Mouse (Mus musculus) thymus, adult 18-20 months (tissue): ENCODE results near the gene Ferd3l.

Experiments used
- DNase-seq, 2 experiments: peaks; one replicate each; pipeline ENCODE4 v3.0.0; 2022; ENCODE audit warnings: mixed read lengths in 2 of 2

Ferd3l gene

DNA sequence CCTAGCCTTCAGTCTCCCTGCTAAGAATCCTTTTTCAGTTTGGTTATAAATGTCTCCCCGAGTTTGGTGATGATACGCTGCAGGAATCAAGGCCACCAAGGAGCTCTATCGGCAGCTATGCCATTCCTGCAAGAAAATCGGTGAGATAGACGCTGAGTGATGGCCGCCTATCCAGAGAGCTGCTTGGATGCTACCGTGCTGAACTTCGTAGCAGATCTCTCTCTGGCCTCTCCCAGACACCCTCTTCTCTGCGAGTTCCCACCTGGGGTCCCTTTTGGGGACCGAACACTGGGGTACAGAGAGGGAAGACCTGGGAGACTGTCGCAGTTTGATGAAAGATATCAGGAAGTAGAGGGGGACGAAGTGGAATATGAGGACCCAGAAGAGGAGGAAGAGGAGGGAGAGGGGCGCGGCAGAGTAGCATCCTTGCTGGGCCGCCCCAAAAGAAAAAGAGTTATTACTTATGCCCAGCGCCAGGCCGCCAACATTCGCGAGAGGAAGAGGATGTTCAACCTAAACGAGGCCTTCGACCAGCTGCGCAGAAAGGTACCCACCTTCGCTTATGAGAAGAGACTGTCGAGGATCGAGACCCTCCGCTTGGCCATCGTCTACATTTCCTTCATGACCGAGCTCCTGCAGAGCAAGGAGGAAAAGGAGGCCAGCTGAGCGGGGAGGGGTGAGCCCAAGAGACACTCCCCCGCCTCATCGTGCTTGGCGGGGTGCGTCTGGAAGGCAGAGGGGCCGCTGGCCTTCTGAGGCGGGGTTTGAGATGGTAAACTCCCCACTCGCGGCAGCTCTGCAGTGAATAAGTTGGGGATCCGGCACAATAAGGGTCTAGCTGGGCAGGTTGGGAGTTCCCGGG is at the start of gene Ferd3l:
Ferd3l (plus strand) TSS at position 95 of the 862 bp plus-strand sequence.
- DNase-seq: no peak

DNA sequence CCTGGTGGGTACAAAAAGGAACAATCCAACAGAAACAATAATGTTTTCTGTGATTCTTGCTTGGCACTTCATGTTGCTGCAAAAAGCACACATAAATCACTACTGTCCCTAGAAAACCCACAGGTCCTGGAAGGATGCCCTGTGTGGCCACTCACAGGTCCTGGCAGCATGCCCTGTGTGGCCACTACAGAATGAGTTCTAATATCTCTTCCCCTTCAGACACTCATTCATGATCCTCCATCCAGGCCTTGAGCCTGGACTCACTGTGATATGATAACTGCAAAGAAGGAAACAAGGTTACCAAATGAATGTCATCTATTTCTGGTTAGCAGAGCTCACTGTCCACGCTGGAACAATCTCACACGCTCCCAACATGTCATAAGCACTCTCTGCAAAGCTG is 34.3 kb upstream of the Ferd3l start:
- DNase-seq: no peak

DNA sequence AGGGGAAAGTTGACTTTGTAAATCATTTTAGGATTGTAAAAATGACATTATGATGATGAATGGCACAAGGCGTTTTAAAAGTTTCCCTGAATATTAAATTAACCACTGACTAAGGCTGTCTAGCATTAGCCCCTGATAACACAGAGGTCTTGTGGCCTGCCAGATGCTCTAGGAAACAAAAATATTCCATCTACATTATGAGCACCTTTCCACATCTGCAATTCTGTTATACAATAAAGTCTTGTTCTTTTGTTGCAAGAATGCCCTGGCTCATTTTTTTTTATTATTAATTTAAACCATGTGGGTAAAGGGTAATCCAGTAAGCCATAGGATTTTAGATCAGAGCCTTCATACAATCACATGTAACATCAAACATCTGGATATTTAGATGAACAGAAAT is 33.6 kb upstream of the Ferd3l start:
- DNase-seq: no peak

DNA sequence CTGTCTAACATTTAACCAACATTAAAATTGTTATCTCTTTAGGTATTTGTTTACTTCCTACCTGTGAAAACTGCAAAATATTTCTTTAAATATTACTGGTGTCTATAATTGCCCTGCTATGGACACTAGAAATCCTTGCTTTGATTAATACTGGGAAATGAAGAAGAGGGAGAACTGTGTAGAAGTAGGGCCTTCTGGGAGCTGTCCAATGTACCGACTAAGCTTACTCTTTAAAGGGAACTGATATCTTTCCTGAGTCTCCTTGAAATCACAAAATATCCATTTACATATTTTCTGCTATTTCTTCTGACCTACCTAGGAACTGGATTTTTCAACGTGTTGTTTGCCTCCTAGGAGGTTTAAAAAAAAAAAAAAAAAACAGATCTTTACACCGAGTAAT is 1.5 kb upstream of the Ferd3l start:
- DNase-seq: no peak

DNA sequence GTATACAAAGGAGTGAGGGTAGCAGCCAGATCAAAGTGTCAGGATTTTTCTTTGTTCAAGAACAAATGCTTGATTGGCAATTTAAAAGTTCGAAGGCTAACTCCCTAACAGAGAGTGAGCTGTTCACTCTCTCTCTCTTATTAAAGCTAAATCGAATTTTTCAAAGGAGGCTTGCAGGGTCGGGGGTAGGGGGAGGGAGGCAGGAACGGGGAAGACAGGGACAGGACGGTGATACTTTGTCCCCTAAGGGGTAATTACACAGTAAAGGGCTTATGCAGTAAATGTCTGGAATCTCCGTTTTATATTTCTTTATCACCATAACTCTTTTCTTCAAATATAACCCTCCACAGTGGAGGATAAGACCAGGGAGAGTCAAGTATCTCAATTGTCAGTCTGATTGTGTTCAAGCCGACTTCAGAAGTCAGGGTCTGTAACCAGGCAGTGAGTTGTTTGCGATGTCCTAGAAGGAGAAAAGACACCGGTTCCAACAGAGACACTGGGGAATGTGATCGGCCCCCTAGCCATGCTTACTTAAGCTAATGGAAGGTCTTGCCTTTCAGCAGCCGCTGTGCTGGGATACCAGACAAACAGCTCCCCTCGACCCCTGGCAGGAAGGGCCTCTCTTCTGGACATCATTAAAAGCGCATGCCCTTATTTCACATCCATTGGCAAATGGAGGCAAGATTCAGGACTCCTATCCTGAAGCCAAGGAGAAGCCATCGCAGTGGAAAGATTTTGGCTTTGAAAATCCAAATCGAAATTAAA is 709 bp upstream of the Ferd3l start:
- no peak for DNase-seq

DNA sequence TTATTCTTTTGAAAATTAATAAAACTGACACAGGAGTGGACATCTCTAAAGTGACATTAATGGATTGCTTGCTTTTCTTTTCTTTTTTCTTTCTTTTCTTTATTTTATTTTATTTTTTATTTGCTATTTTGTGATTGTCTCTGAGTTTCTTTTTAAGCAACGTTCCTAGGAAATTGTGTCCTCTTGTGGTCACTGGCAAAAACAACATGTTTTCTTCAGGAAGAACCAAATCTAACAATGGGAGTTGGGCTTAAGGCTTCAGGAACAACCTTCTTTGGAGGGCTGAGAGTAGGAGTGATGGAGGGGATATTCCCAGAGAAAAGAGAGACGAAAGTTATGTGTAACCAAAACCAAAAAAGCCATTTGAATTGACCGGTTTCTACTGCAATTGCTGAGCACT is 24.6 kb downstream of the Ferd3l start:
- no peak for DNase-seq

DNA sequence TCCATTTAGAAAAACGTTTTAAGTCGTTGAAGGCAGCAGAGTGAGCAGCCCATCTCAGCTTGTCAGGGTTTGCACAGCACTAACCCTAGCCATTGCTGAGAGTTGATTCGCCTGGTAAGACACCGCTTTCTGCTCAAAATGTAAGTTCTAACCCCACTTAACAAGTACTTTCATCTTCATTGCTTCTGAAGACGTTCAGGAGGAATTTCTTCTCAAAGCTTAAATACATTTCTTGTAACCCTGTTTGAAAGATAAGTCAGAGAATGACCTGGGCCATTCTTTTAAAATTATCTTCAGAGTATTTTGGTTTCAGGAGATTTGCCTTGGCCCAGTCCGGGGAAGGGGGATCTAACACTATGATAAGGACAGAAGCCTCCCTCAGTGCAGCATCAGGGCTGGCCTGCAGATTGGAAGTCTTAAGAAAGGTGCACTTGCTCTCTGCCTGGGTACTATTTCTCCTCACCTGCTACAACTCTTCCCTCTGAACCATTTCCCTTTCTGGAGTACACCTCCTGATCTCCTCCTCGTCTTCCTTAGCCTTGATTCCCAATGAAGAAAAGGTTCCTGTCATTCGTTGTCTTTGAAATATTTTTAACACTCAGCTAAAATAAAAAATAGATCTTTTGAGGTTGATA is 26.8 kb downstream of the Ferd3l start:
- DNase-seq: no peak

DNA sequence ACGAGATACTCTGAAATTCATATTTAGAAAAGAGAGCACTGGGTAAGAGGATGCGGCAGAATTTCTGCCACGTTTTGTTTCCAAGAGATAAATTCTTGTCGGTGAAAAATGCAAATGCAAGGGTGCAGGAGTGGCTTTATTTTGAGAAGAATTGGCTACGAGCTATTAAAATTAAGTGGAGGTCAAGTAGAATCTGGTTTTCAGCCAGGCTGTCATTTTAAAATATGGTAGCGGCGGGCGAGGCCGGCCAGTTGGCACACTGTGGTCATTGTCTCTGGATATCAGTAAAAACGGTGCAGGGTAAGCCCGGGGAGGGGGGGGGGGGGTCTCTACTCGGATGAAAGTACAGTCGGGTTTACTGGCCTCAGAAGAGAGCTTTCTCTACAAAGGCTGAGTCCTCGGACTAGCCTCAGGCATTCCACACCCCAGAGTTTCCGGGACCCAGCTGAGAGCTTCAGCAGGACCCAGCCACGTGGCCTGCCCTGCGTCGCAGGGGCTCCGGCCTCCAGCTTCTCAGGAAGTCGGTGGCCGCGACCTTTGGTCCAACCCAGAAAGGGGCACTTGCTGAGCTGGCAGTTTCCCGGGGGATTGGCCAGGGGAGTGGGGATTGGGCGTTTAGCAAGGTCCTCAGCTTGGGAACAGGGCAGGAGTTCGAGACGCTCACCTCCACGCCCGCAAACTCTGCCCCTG is 27.5 kb downstream of the Ferd3l start:
- DNase-seq: no peak

DNA sequence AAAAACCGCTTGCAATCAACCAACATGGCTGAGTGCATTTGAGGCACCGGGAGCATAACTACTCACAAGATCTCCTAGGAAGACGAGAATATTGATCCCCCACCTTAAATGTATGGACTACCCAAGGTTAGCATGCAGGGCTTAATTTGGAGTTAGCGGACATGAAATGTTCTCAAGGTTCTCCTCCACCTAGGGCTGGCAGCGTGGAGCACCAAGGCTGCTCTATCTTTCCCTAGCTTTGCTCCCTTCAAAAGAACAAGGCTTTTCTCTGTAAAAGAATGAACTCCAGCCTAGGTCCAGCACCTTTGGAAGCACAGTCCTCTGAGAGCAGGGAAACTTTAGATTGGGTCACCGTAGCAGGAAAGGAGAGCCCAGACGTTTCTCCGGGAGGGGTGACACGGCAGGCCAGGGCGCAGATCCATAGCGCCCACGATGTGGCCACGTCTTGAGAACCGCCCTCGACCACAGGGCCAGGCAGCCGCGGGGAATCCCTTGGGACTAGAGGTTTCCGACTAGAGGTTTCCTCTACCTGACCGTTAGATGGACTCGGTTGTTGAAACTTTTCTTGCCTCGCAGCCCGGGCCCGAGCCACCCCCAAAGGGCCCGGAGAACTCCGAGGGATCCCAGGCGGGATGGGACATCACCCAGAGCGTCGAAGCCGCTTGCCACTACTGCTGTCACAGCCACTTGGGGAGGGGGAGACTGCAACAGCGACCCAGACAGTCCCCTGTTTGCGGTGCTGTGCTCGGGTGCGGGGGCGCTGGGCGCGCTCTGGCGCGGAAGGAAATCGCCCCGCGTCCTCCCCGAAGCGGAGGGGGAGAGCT is 28.6 kb downstream of the Ferd3l start:
- DNase-seq: no peak

DNA sequence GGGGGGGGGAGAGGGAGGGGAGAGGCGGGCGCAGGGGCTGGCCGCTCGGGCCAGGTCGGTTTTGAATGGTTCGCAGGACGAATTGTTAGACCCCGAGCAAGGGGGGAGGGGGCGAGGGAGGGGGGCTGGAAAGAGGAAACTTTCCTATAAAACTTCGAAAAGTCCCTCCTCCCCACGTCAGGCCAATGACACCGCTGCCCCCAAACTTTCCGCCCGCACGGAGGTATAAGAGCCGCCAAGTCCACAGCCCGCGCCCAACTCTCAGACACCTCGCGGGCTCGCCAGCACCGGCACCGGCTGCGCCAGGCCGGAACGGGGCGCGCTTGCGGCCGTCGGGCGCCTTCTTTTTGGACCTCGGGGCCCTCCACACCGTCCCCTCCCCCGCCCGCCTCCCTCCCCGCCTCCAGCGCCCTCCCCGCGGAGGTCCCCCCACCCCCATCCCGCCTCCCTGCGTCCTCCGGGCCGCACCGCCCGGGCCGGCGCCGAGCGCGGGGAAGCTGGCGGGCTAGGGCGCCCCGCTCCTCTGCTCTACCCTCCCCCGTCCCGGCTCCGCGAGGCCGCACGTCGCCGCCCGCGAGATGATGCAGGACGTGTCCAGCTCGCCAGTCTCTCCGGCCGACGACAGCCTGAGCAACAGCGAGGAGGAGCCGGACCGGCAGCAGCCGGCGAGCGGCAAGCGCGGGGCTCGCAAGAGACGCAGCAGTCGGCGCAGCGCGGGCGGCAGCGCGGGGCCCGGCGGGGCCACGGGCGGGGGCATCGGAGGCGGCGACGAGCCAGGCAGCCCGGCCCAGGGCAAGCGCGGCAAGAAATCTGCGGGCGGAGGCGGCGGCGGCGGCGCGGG is 29.4 kb downstream of the Ferd3l start, which contains the start of gene Twist1:
Twist1 (plus strand) TSS at position 272 of the 841 bp plus-strand sequence.
- DNase-seq: no peak

DNA sequence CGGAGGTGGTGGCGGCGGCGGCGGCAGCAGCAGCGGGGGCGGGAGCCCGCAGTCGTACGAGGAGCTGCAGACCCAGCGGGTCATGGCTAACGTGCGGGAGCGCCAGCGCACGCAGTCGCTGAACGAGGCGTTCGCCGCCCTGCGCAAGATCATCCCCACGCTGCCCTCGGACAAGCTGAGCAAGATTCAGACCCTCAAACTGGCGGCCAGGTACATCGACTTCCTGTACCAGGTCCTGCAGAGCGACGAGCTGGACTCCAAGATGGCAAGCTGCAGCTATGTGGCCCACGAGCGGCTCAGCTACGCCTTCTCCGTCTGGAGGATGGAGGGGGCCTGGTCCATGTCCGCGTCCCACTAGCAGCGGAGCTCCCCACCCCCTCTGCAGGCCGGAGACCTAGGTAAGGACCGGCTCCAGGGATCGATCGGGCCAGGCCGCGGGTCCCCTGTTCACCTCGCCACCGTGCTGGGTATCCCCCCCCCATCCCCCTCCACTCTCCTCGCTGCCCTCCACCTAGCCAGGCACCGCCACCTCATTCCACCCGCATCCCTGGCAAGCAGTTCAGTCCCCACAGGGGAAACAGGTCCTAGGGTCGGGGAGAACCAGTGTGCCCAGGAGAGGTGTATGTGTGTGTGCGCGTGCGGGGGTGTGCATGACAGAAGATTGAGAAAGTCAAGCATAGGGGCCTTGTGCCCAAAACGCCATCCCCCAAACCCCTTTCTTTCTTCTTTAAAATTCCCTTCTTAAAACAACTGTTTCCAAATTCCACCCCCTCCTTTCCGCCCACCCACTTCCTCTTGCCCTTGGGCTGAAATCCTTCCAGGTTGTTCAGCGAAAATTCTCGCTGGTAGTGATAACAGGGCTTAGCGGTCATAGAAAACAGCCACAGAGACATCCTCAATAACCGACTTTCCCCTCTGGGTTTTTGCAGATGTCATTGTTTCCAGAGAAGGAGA is 30.3 kb downstream of the Ferd3l start:
- no peak for DNase-seq

DNA sequence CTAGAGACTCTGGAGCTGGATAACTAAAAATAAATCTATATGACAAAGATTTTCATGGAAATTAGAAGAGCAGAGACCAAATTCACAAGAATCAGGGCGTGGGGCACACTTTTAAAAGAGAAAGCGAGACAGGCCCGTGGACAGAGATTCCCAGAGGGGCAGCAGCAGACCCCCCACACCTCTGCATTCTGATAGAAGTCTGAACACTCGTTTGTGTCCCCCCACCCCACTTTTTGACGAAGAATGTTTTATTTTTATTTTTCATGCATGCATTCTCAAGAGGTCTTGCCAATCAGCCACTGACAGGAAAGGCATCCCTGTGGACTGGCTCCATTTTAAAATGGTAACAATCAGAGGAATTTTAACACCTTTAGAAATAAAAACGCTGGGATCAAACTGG is 31.0 kb downstream of the Ferd3l start:
- DNase-seq: no peak

DNA sequence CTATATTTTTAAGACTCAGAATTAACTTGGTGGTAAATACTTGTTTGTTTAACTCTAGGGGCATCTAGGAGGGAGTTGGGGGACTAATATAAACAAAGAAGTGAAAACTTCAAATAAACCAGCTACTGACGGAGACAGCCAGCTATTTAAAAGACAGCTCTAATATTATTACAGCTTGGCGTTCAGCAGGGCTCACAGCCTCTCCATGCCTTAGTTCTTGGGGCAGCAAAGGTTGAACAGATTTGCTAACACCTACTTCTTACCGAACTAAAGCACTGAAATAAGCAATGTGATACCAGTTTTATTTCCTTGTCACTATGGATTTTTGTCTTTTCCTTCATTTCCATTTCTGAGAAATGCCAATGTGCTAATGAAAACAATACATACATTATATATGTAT is 31.6 kb downstream of the Ferd3l start:
- DNase-seq: no peak

DNA sequence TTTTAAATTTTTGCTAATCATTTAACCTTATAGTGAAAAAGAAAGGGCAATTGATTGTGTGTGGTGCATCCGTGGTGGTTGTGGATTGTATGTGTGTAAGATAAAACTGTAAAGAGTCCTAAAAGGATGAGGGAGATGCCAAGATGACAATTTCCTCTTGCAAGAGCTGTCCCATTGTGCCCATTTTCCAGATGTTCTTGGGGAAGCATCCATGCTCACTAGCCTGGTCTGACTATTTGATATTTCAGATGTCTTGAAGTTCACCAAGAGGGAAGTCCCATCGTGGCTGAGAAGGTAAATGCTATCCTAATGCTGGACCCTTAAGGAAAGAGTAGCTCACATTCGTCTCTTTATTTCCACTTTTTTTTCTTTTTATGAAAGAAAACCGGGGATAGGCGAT is 32.8 kb downstream of the Ferd3l start:
- DNase-seq: no peak

DNA sequence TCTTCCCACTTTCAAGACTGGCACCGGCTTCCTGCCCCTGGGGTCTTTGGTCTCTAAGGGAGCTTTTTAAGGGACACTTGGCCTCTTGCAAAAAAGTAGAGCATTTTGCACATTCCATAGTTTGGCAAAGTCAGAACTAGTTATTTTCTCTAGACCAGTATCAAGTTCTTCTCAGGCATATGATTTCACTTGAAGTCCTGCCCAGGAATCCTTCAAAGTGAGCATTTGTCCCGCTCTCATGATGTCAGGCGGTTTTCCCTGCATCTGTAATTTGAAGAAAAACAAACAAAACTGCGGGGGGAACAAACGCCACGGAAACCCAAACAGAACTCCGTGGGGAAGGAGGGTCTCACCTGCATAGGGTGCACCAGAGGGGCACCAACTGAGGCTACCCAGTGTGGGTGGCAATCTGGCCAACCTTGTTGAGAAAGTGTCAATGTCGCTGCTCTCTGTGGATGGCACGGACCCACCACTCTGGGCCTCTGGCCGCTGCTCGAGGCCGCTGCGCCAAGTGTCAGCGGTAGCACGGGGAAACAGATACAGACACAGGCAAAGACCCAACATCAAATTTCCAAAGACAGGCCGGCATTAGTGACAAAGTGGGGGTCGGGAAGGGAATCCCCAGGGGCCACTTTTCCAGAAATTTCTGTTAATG is 34.0 kb downstream of the Ferd3l start:
- no peak for DNase-seq

DNA sequence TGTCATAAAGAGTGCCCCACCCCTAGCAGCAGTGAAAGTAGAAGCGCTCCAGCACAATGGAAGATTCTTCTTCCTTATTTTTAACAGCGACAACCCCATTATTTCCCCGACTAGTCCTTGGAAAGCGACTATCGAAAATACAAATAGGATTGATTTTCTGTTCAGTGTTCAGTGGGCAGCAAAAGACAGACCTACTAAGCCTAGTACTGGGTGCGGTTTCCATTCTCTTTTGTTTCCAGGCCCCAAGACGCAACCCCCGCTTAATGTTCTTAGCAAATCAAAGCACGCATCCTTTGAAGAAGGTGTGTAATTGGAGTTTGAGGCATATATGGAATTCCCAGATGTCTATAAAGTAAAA is 34.5 kb downstream of the Ferd3l start:
- DNase-seq: no peak

DNA sequence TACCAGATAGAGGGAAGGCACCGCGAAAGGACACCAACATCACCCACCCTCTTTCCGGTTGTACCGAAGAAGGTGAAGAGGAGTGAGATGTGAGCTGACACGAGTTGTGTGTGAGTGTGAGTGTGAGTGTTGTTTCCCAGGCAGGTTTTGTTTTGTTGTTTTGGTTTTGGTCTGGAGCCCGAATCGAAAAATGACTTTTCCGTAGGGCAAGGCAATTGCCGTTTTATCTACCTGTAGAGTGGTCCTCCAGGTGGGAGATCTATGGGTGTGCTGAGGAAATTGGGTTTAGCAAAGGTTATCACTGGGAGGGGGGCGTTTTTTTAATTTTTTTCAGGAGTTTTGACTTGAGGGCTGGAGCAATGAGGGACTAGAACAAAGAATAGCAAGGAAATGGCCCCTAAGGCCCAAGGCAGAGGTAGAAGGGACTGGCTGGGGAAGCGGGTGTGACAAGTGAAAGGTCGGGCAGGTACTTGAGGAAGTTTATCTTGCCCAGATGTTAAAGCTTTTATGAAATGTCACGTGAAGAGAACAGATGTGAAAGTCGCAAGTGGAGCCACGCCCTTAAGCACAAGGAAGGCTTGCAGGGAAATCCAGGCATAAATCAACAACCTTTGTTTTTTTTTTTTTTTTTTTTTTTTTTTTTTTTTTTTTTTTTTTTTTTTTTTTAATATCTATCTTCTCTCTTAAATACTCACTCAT is 35.6 kb downstream of the Ferd3l start:
- DNase-seq: no peak

DNA sequence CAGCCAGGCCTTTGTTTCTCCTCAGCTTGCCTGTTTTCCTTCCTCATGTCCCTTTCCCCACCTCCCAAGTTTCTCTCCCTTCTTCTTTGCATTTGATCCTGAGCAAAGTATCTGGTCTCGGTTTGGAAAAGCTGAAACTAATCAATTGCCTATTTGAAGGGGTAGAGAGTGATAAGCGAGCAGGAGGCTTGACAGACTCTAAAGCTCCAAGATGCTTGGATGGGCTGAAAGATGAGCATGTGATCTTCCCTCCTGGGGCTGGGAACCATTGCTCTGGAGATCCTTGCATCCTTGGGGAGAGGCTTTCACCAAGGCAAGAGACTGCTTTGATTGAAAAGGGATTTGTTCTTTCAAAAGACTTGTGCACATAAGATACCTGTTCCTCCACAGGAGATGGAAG is 36.2 kb downstream of the Ferd3l start:
- no peak for DNase-seq
